Mouse (Mus musculus) kidney, postnatal 4 days (tissue): ENCODE data around the gene Esp6.
"Not testable (repeated sequence)": the region's sequence is repeated elsewhere in the genome, so short reads cannot be mapped to it uniquely, and the experiment has no call there.

Source experiments
- DNase-seq, 2 experiments: peaks; one replicate each; pipeline ENCODE4 v3.0.0; 2021; ENCODE audit warnings: mixed read lengths in 2 of 2

Esp6 gene

DNA sequence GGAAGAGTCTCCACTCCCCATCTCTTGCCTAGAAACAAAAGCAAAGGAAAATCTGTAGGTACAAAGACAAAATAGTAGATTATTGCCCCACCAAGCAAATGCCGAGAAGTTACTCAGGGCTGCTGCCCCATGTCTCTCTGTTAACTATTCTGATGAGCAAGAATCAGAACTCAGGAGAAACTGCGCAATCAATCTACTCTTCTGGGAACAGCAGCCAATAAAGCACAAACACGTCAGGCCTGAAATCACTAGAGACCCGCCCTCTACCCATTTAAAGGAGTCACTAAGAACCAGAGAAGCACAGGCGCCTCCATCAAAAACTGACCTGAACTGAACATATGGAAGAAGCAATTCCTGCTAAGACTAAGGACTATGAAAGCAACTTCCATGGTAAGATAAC is at the start of gene Esp6:
Gene Esp6 (plus strand): TSS at position 301 of the 400 bp plus-strand sequence.
- DNase-seq: no peak

DNA sequence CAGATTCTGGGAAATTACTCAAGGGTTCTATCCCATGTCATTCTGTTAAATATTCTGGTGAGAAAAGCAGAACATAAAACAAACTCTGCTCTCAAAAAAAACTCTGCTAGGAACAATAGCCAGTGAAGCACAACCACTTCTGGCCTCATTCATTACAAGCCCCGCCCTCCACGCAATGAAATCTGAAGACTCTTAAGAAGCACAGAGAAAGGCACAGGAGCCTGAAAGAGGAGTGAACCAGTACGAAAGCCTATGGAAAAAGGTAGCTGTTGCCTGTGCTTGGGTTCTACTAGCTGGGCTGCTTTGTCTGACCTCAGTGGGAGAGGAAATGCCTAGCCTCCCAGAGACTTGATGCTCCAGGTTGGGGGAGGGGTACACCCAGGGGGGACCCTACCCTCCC is 41.5 kb upstream of the Esp6 start, which contains the start of gene Esp8:
Gene Esp8 (plus strand): TSS at position 205 of the 400 bp plus-strand sequence.
- DNase-seq: no peak

DNA sequence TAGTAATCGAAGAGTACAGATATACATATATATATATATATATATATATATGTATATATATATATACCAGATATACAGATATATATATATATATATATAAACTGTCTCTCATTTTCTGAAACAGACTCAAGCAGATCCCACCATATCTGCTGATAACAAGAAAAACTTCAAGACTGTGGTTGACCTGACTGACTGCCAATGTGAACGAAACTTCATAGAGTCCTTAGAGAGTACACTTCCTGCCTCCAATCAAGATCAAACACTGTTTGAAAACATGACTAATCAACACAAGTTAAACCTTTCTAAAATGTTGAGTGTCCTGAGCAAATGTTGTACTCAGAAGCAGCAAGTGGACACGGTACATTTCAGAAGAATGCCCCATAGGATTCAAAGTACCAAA is 31.5 kb upstream of the Esp6 start:
- DNase-seq: no peak

DNA sequence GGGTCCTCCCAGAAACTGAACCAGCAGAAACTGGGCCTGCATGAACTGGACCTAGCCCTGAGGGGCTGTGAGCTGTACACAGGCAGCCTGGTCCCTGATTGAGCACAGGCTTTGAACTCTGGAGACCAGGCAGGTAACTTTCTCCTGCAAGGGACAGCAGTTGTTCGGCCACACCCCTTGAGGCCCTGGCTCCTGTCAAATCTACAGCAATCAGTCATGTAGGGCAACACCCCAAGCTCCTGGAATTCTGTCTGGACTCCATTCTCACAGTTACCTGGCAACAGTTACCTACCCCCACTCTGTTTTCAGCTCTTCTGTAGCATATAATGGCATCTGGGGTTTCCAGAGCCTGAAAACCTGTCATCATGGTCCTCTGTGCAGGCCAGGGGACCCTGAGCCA is 30.2 kb upstream of the Esp6 start:
- no peak for DNase-seq

DNA sequence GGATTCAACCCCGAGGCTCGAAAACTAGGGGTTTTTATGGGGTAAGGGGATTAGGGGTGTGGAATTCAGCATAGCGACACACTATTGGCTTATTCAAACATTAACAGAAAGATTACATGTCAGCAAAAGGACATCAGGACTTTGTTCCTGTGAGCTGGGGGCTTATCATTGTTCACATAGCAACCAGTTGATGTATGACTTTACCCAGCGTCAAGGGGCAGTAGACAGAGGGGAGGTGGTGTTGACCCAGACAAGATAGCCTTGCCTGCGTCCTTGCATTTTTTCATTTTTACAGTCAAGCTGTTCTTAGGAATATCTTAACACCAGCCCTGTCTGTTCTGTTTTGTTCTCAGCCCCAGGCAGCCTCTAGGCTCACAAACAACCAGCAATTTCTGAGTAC is 14.3 kb upstream of the Esp6 start:
- DNase-seq: not testable (repeated sequence)

DNA sequence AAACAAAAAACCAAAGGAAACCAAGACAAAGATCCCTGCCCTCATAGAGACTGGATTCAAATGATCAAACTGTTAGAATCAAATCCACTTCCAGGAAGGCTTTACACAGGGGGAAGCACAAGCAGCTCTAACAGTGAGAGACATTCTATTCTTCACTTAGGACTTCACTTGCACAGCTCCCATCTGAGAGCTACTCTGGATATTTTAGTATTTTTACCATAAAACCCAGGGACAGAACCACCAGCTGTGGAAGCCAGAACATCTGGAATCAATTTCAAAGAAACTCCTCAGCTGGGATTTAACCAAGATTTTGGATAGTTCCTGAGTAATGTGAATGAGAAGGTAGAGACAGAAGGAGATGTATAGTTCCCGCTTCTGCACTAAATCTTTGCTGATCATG is 7.8 kb upstream of the Esp6 start:
- no peak for DNase-seq

DNA sequence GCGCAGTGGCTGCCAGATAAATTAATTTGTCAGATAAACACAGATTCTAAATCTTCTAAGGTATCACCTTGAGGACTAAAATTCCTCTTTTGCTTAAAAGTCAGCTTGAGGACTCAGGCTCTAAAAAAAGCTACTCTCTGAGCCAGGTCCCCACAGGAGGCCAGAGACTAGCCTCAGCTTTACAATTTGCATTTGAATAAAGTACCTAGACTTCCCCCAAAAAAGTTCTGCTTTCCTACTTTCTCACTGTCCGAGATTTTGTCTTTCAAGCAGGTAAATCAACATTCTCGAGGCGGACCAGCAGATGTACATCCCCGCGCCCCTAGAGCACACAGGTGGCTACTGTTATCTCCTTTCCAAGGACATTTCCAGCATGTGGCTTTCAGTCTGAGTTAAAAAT is 22.6 kb downstream of the Esp6 start:
- DNase-seq: not testable (repeated sequence)

DNA sequence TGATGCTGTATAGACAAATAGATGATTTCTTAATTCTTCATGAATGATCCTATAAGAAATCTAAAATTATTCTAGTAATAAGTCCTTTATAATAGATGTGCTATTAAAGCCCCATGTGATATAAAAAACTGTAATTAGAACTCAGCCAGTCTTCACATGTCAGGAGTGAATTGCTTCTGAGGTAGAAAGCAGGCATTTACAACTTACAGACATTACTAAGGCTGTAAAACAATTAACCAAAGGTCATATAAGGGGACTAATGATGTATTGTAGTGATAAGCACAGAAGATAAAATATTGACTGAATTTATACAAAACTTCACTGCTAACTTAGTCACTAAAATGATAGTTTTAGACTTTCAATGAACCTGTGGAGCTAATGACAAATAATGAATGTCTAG is 30.0 kb downstream of the Esp6 start:
- no peak for DNase-seq

DNA sequence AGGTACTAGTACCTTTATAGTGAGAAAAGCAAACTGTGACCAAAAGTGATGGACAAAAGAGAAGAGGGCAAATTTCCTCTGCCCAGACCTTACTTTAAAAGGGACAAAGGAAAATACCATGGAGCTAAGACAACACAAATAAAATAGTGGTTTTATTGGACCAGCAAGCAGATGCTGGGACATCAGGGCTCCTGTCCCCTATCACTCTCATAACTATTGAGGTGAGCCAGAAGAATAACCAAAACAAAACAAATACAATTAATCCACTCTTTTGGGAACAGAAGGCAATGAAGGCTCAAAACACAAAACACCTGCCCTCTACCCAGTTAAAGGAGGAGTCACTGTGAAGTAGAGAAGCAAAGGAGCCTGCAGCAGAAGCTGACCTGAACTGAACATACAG is 37.0 kb downstream of the Esp6 start, which contains the start of gene Esp4:
Gene Esp4 (plus strand): TSS at position 301 of the 400 bp plus-strand sequence.
- DNase-seq: no peak
